Mouse (Mus musculus) cerebellum, adult 11-12 months (tissue): Measurements from ENCODE around the gene Desi2.
A peak's percentile ranks its signal among the peaks of the same experiment; 100 is the strongest.
"Not testable (repeated sequence)": the region's sequence is repeated elsewhere in the genome, so short reads cannot be mapped to it uniquely, and the experiment has no call there.

Experiments
- DNase-seq: peaks from one replicate; pipeline ENCODE4 v3.0.0; 2022

Gene Desi2

DNA sequence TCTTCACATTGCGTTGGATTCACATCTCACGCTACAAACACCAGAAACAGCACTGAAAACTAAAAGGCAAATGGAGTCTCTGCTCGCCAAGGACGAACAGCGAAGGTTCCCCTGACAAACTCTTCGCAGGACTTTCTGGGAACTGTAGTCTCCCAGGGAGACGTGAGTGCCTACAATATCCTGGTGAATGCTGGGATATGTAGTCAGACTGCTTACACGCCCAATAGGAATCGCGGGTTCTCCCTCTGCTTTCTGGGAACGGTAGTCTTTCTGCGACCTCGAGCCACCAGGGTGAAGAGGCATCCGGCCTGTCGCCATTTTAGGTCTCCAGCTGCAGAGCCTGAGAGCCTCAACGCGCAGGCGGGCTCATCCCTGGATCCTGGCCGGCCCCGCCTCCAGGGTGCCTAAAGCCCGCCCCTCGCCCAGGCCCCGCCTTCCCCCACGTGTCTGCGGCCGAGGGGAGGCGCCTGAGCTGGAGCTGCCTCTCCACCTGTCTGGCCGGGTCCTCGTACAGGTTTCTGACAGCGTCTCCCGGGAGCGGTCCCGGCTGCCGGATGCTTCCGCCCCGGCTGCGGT is at the start of gene Desi2:
TSS of gene Desi2 (plus strand) at position 202 of the 576 bp plus-strand sequence.
- peak; percentile 99 for DNase-seq

DNA sequence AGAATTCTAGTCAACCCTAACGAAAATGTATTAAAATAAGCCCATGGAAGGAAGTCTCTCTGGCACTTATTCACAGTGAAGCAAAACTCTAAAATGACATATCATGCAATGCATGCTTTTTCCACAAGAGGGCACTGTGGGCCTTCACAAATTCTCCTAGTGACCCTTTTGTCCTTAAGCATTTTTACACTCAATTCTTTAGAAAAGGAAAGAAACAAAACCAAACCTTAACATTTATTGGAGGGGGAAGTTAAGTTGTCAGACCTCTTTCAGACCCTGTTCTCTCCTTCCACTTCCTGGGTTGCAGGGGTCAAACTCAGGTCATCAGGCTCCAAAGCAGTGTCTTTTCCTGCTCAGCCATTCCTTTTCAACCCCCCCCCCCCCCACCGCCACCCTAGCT is 40.7 kb upstream of the Desi2 start:
- not testable (repeated sequence) for DNase-seq

DNA sequence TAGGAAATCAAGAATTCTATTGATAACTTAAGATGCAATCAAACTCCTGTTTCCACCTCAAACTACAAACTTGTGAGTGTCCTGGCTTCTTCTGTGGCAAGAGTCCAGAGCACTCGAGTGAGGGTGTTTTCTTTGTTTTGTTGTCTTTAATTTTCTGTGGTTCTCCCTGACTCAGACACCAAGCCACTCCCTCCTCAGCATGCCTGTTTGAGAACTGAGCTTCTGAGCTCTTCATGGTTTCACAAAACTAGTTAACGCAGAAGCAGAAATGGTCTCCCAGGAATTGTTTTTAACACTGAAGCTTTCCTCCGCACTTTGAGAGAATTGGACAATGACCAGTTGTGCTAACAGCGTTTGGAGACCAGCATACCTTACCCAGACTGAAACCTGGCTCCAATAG is 40.3 kb upstream of the Desi2 start:
- not testable (repeated sequence) for DNase-seq

DNA sequence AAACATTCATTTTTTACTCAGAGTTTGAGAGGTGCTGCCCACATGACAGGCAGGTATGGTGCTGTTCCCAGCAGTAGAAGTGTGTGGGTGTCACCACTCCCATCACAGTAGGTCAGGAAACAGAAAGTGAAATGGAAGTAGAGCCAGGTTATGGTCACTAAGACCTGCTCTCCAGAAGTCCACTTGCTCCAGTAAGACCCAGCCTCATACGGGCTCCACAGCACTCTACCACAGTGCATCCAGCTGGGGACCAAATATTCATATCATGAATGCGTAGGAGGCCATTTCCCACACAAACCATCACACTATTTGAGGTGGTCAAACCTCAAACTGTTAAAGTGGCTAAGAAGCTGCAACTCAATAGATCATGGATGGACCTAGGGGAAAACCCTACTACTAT is 5.0 kb upstream of the Desi2 start:
- no peak for DNase-seq

DNA sequence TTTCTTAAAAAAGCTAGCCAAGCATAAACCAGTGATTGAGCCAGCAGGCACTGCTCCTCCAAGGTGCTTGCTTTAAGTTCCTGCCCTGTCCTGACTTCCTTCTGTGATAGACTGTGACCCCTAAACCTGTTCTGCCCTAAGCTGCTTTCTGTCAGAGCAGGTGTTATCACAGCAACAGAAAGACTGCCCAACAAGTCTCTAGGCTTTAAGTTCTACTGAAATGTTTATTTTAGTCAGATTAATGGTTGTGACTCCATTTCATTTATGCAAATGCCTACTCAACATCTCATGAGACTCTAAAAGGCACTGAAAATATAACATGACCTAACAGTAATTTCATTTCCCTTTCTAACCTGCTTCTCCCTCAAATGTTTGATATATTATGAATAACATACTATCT is 1.6 kb upstream of the Desi2 start:
- no peak for DNase-seq

DNA sequence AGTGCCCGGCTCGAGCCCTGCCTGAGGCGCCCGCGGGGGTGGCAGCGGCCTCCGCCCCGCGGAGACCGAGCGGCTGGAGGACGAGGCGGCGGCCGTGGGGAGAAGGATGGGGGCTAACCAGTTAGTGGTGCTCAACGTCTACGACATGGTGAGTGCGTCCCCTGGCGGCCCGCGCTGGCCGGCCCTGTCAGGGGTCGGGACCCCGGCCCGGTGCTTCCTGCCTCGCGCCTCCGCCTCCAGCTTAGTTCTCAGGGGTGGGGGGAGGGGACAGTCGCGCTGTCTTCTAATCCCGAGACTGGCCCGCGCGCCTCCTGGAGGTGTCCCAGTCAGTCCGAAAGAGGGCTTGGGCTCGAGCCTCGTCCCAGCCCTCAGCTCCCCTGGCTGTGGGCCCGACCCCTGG is 593 bp downstream of the Desi2 start:
- DNase-seq: not testable (repeated sequence)

DNA sequence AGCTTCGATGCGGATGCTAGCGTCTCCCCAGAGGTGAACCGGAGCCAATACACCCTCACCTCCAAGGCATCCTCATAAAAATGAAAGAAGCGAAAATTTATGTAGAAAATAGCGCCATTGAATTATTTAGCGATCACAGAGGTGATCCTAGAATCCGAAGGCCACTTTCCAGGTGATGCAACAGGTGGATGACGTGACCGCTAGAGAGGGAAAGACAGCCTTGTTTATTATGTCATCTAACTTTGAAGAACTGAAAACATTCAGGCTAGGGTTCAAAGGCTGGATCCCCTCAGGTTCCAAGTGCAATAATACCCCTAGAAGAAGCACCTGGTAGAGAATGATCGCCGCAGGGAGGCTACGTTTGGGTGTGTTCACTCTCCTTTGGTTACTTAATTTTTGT is 1.2 kb downstream of the Desi2 start:
- DNase-seq: peak; percentile 53

DNA sequence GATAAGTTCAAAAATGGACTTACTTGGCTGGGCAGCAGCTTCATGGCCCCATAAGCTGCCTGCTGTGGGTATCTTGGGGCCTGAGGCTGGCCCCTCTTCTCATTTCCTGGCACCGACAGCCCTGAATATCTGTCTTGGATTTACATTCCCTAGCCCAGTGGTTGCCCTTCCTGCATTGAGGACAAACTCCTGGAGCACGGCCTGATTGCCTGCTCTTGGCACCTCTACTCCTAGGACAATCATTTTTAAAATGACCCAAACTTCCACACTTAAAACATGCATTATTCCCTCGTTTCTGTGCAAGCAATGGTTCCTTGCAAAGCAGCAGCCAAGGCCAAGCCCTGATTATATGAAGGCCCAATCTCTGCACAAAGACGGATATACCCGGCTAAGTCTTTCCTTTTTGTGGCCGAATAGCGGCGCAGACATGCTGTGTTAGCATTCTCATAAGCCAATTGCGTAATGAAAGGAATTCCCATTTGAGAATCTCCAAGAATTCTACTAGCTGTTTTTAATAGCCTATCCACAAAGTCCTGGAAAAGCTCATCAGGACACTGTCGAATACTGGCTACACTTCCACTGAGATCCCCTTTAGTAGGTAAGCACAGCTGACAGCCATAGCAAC is 18.6 kb downstream of the Desi2 start:
- no peak for DNase-seq

DNA sequence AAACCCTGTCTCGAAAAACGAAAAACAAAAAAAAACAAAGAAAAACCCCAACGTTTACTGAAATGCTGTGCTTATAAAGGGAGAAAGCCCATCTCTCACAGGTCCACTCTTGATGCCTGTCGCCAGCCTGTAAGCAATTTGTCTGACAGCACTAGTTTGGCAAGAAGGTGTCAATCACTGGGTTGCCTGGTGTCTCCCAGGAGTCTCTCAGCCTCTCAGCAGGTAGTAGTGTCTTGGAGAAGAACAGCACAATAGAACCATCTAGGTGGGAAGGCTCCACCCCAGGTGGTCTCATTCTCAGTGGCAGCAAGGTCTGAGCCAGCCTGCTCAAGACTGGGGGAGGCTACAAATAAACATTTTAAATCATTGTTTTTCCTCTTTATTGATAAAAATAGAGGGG is 20.6 kb downstream of the Desi2 start:
- DNase-seq: not testable (repeated sequence)

DNA sequence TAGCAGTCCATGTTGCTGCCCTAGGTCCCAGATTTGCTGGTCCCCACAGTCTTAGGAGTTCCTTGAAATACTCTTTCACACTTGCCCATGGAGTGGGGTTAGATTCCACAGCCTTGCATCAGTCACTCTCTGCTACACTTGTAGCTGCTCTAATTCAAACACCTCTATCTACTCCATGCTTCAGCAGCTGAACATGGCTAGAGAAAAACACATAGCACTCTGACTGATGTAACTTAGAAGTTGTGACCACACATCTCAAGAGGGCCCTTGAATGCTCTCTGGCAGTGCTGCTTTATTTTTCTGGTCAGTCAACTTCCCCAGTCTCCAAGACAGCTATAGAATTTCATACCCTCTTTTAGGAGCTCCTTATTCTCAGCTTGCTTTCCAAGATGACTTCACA is 22.7 kb downstream of the Desi2 start:
- DNase-seq: no peak

DNA sequence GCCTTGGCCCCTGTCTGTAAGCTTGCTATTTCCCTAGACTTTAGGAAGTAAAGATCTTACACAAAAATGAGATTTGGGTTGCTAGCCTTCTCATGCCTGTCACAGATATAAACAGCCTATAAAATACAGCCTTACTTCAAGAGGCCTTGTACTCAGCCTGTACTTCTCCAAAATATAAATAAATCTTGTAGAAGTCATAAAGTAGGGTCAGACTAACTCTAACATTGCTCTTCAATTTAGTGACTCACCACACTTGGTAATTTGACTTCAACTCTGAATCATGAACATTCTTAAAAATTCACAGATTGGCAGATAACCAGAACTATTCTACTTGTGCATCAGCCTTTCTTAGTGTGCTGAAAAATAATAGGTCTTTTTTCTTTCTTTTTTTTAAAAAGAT is 29.9 kb downstream of the Desi2 start:
- DNase-seq: no peak

DNA sequence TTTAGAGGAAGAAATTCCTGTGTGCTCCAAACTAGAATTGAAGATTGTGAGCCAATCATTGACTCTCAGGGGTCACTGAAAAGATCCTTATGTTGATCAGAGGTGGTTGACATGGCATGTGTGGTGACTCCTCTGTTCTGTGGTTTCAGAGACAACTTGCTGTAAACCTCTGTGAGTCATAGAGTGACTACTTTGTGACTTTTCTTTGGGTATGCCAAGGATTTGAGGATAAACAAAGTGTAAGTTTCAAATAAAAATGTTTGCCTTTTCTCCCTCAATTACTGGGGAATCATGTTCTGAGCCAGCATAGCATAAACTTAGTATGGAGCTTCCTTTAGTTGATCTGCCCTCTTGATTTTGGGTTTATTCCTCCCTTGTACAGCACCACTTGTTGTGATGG is 31.1 kb downstream of the Desi2 start:
- DNase-seq: no peak

DNA sequence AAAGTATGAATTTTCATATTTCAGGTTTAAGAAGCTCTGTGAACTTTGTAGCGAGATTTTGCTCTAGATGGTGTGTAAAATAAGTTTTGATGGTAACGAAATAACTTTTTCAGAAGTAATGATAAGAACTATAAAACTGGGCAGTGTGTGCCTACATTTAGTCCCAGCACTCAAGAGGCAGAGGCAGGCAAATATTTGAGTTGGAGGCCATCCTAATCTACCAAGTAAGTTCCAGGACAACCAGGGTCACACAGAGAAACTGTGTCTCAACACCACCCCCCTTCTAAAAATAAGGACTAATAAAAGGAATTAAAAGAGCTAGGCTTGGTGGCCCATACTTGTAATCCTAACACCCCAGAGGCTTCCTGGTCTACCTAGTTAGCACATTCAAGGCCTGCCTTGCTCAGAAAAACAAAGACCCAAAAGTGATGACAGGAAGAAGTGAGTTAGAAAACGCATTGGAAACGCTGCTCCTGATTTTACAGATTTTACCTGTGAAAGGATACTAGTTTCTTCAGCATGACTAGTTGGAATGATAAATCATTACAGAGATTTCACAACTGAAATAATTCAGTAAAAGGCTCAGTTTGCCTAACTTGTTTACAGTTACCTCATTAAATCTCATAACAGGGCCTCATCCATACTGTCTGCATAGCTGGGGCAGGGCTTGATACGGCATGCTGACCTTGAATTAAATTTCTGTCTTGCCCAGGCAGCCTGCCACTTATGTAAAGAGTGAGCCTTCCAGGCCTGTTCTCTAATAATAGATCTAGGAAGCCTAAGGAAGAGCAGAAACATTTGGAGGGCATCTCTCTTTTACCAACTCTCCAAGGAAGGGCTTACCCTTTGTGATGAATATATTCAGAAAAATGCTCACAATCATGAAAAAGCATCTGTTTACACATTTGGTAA is 32.2 kb downstream of the Desi2 start:
- DNase-seq: no peak

DNA sequence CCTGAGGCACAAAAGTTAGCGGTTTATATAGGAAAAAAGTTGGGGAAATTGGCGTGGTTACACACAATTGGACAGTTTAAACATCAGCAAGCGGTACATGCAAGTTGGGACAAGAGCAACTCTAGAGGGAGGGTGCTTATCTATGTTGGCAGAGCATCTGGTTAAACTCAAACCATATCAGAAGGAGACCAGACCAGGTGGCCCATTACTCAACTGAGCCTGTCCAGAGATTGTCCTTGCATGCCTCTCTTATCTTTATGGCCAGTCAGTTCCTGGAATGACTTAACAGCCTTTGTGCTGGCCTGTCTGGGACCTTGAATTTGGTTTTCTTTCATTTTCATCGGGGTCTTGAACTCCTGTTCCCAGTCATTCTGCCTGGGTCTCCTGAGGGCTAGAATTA is 41.7 kb downstream of the Desi2 start:
- DNase-seq: not testable (repeated sequence)

DNA sequence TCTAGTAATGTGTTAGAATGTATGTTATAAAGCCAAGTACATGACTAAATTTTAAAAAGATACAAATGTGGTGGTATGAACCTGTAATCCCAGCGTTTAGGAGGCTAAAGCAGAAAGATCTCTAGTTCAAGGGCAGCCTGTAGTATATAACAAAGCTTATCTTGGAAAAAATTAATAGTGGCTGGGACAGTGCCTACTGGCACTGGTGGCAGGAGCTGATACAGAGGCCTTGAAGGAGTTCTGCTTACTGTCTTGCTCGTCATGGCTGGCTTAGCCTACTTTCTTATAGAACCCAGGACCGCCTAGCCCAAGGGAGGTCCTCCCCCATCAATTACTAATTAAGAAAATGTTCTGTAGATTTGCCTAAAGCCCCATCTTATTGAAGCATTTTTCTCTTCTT is 46.9 kb downstream of the Desi2 start:
- DNase-seq: no peak

DNA sequence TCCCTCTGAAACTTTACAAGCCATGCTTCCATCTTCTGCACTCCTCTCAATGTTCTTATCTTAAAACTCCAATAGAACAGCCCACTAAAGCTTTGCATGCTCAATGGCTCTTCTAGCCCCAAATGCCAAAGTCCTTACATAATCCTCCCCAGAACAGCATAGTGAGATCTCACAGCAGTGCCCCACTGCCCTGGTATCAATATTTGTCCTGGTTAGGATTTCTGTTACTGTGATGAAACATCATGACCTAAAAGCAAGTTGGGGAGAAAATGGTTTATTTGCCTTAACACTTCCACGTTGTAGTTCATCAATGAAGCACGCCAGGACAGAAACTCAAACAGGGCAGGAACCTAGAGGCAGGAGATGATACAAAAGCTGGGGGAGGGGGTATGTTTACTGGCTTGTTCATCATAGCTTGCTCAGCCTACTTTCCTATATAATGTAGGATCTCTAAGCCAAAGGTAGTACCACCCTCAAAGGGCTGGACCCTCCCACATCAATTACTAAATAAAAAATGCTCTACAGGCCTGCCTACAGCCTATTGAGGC is 48.8 kb downstream of the Desi2 start:
- no peak for DNase-seq

DNA sequence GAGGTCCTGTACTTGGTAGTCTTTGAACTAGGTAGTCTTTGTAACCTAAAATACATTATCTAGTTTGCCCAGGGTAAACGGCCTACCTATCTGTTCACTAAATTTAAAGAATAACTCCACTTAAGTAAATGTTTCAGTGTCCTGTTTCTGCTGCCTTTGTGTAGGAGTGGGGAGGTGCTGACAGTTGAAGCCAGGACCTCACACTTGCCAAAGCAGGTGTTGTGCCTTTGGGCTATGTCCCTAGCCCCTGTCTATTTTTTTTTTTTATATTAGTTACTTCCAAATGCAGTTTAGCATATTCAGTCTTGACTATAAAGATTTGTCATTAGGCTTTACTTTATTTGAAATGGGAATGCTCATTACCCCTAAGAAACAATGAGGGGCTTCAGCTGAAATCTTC is 51.5 kb downstream of the Desi2 start:
- DNase-seq: no peak

DNA sequence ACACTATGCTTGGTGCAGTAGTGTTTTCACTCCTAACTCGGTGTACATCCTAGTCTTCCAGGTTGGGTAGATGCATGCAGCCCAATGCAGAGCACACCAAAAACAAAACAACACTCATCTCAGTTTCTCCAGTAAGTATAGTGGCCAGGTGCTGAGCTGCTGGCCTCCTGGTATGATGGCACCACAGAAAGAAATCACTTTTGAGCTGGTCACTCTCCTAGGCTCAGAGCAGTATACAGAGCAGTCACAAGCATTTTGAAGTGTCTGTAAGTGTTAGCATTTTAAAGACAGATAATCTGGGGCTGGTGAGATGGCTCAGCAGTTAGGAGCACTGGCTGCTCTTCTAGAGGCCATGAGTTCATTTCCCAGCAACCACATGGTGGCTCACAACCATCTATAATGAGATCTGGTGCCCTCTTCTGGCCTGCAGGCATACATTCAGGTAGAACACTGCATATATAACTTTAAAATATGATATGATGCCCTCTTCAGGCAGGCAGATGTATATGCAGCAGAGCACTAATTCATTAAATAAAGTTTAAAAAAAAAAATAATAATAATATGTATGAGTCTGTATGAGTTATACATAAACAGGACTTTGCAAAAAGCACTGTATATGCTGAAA is 54.8 kb downstream of the Desi2 start:
- DNase-seq: no peak

DNA sequence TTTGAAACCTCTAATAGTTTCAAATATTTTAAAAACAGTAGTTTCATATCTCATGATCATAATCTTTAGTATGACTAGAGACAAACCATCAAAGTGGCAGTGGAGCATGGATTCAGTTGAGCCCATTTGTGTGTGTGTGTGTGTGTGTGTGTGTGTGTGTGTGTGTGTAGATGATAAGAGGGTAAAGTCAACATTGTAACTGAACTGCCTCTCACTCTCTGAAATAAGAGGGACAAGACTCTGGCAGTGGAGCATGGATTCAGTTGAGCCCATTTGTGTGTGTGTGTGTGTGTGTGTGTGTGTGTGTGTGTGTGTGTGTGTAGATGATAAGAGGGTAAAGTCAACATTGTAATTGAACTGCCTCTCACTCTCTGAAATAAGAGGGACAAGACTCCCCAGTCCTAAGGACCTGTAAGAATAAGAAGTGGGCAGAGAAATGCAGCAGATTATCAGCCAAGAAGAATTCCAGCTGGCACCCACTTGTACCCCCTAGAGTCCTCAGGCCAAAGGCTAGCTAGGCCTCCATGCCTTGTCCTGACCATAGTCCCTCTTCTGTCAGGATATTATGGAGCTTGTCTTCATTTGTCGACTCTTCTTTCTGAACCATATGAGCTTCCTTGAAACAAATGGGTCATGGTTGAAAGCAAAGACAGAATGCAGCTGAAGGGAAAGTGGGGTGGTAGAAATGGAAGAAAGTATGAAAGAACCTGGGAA is 61.0 kb downstream of the Desi2 start:
- DNase-seq: no peak

DNA sequence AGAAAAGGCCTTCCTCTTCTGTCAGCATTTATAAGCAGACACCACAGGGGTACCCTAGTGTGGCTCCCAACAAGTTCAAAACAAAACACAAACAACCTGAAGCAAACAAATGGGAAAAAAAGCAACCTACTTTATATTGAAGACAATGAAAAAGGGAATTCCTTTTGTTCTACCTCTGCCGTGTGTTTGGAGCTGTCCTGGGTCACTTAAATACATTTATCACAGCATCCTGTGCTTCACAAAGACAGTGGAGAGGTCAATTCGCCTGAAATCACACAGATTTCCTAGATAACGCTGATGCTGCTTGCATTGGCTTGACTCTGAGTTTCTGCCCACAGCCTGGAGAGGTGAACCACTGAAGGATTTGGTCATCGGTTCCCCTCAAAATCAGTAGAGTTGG is 67.4 kb downstream of the Desi2 start:
- no peak for DNase-seq

DNA sequence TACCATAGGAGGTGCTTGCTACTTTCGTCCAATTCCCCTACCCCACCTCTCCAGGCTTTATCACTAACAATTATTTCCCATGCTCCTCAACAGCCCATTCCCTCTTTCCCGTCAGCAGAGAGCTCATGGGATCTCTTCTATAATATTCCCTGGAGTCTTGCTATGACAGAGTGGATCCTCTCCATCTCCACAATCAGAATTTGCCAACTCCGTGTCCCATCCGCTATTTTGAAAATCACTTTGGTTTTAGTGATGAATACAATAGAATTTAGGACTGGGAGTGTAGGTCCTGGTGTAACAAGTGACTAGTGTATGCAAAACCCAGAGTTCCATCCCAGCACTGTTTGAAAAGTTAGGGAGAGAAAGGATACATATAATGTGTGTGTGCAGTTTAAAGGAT is 69.1 kb downstream of the Desi2 start:
- DNase-seq: no peak

DNA sequence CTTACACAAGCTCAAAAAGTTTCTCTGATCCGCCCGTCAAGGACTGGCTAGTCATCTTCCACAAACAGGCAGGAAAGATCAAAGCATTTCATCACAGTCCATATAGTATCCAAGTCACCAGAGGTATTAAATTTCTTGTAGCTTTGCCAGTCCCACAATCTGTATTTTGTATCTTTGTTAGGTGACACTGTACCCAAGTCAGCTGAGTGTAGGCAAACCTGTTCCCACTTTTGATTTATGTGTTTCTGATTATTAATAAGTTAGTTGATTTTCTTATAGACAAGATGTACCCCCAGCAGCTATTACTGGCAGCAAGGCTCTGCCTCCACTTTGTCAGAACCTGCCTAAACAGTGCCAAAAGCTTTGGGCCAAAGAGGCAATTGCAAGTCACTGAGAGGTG is 71.6 kb downstream of the Desi2 start:
- DNase-seq: no peak

DNA sequence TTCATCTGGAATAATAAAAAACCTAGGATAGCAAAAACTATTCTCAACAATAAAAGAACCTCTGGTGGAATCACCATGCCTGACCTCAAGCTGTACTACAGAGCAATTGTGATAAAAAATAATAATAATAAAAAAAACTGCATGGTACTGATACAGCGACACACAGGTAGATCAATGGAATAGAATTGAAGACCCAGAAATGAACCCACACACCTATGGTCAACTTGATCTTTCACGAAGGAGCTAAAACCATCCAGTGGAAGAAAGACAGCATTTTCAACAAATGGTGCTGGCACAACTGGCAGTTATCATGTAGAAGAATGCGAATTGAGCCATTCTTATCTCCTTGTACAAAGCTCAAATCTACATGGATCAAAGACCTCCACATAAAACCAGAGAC is 78.2 kb downstream of the Desi2 start:
- DNase-seq: not testable (repeated sequence)
